Mouse (Mus musculus): ENCODE results near the gene Mpped2.

DNA sequence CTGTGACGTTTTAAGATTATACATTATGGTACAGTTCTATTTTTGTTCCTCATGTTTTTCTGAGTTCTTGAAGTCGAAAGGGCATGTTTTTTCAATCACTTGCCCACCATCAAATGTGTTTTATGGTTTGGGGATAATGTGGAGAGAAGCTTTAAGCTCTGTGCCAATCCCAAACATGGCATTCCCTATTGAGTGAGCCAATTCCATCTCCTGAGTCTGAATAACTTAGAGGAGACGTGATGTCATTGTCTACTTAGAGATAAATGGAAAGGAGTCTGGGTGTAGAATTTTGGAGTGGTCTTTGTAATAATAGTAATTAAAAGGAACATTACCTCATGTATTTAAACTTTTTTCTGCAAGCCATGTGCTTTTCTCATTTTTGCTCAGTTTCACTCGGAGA lies 9.2 kb upstream of the Mpped2 start:
- no peak for TF ChIP-seq POLR2A (IDR thresholded peaks at IDR 0.05; ENCODE audit: insufficient read depth, low read depth, low read length)
- TF ChIP-seq CTCF (IDR thresholded peaks at IDR 0.05; ENCODE audit: insufficient read depth, low read depth, low read length): no peak
